ENCODE assay signal across 20 mouse cellular contexts in the genomic region with DNA sequence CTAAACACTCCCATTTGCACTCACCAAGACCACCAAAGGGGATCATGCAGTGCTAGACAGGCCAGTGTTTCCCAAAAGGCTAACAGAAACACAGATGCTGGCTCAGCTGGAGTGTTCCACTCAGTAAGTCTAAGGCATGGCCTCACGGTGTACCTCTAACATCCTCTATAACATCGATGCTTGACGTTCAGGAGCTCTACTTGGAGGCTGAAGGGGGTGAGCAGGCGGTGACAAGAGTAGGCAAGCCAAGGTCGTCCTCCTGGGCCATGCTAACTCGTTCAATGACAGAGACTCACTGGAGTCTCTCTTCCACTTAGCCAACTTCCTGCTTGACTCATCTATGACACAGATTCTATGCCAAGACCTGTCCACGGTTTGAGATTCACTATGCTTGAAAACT.
DNase-seq lines count a peak whose midpoint lies in the region; ATAC-seq lines count a peak whose summit lies in the region.
"Had no signal": no experiment of that assay in that cellular context is flagged by ENCODE, and none has a peak within 500 bp of the region (broad histone marks: within the 10 kb centered on the region; RNA-seq: fewer than 3 reads in every experiment).

No protein-coding gene starts in this region.

- H3K9me3 ChIP-seq in intestine, embryonic 14.5 days (ENCODE audit: control insufficient read depth, low read length), result no peaks in the 10 kb centered on the region; the same call in 1 of the 2 replicates
- no peaks in the 10 kb centered on the region for H3K9me3 ChIP-seq in intestine, embryonic 16.5 days (ENCODE audit: control insufficient read depth, low read length)
- H3K9me3 ChIP-seq in hindbrain, embryonic 16.5 days (ENCODE audit: control insufficient read depth, low read length), result no peaks in the 10 kb centered on the region
- H3K9me3 ChIP-seq: hindbrain, embryonic 15.5 days; limb, embryonic 10.5 days had no signal

- H3K9ac ChIP-seq in intestine, embryonic 14.5 days (ENCODE audit: low read length), result no peak overlapping the region
- H3K9ac ChIP-seq in intestine, embryonic 16.5 days (ENCODE audit: low read depth, low read length), result no peak overlapping the region
- H3K9ac ChIP-seq in hindbrain, embryonic 16.5 days (ENCODE audit: low read depth, low read length), result no peak overlapping the region
- H3K9ac ChIP-seq: hindbrain, embryonic 15.5 days; liver, postnatal 0 days had no signal

- no peaks in the 10 kb centered on the region for H3K4me1 ChIP-seq in intestine, embryonic 14.5 days (replicated peaks; ENCODE audit: control insufficient read depth, insufficient read depth, low read length)
- peaks cover 6% of the 10 kb centered on the region; the same call in 1 of the 2 replicates for H3K4me1 ChIP-seq in intestine, embryonic 16.5 days (ENCODE audit: control insufficient read depth, insufficient read depth, low read length)
- no peaks in the 10 kb centered on the region for H3K4me1 ChIP-seq in hindbrain, embryonic 16.5 days (ENCODE audit: control insufficient read depth, insufficient read depth, low read depth, low read length)

- H3K4me2 ChIP-seq in intestine, embryonic 14.5 days (ENCODE audit: low read length), result no peak overlapping the region
- H3K4me2 ChIP-seq in intestine, embryonic 16.5 days (ENCODE audit: low read depth, low read length), result no peak overlapping the region
- H3K4me2 ChIP-seq in hindbrain, embryonic 16.5 days (ENCODE audit: low read length), result no peak overlapping the region
- H3K4me2 ChIP-seq: hindbrain, embryonic 15.5 days had no signal

- DNase-seq in adrenal gland, adult 2 months, result peak; percentile 76
- DNase-seq in adrenal gland, postnatal 4 days (ENCODE audit: low spot score in 2 of 2), result no peak
- peak; percentile 55 for DNase-seq in intestine, embryonic 14.5 days (ENCODE audit: low spot score)
- peak; percentile 47 for DNase-seq in MN1 (ENCODE audit: low spot score)
- peak; percentile 58 to 65 for DNase-seq in adrenal gland, postnatal 36 days
- no peak for DNase-seq in spleen, postnatal 36 days (ENCODE audit: low spot score in 2 of 2)
- DNase-seq: B cell, adult 2 months; cerebellum, adult 11-12 months; cerebellum, postnatal 14 days; embryo, embryonic 11 days; kidney, adult 11 months; kidney, postnatal 10 days; liver, postnatal 0 days had no signal

- no peak overlapping the region for H3K27ac ChIP-seq in intestine, embryonic 14.5 days (ENCODE audit: low read depth)
- no peak overlapping the region for H3K27ac ChIP-seq in intestine, embryonic 16.5 days (ENCODE audit: low read length)
- H3K27ac ChIP-seq in hindbrain, embryonic 16.5 days (ENCODE audit: low read depth, low read length), result no peak overlapping the region
- H3K27ac ChIP-seq: hindbrain, embryonic 15.5 days; limb, embryonic 10.5 days had no signal

- no peak for ATAC-seq in intestine, embryonic 14.5 days (replicated peaks; ENCODE audit: low FRiP score, low TSS enrichment, low read depth)
- ATAC-seq in intestine, embryonic 16.5 days, result no peak
- ATAC-seq in hindbrain, embryonic 16.5 days, result no peak
- ATAC-seq: activated CD4-positive, CD25-positive, alpha-beta regulatory T cell, adult 4 months; forebrain, embryonic 16.5 days; liver, postnatal 0 days; midbrain, embryonic 16.5 days had no signal

- H3K36me3 ChIP-seq in intestine, embryonic 14.5 days (ENCODE audit: control insufficient read depth, insufficient read depth, low read length), result no peaks in the 10 kb centered on the region
- H3K36me3 ChIP-seq in intestine, embryonic 16.5 days (ENCODE audit: control insufficient read depth, insufficient read depth, low read length), result no peaks in the 10 kb centered on the region
- no peaks in the 10 kb centered on the region for H3K36me3 ChIP-seq in hindbrain, embryonic 16.5 days (ENCODE audit: control insufficient read depth, insufficient read depth, low read length)
- H3K36me3 ChIP-seq: hindbrain, embryonic 15.5 days; limb, embryonic 10.5 days had no signal

- H3K27me3 ChIP-seq in intestine, embryonic 14.5 days (replicated peaks; ENCODE audit: control insufficient read depth, insufficient read depth, low read length), result no peaks in the 10 kb centered on the region
- H3K27me3 ChIP-seq in intestine, embryonic 16.5 days (replicated peaks; ENCODE audit: control insufficient read depth, insufficient read depth, low read length), result no peaks in the 10 kb centered on the region
- peaks cover 3% of the 10 kb centered on the region; the same call in 1 of the 2 replicates for H3K27me3 ChIP-seq in hindbrain, embryonic 16.5 days (replicated peaks; ENCODE audit: control insufficient read depth, insufficient read depth, low read length)
- H3K27me3 ChIP-seq: hindbrain, embryonic 15.5 days had no signal

- H3K4me3 ChIP-seq in intestine, embryonic 14.5 days (ENCODE audit: low read depth, low read length), result no peak overlapping the region
- H3K4me3 ChIP-seq in intestine, embryonic 16.5 days (ENCODE audit: low read length), result no peak overlapping the region
- H3K4me3 ChIP-seq in hindbrain, embryonic 16.5 days (ENCODE audit: low read length), result no peak overlapping the region
- H3K4me3 ChIP-seq: hindbrain, embryonic 15.5 days; limb, embryonic 10.5 days had no signal

- 83% methylated on average over 7 of the region's 7 CpGs for WGBS in intestine, embryonic 14.5 days
- WGBS in intestine, embryonic 16.5 days, result 77% methylated on average over 7 of the region's 7 CpGs
- whole genome bisulfite sequencing in hindbrain, embryonic 16.5 days, result 85% methylated on average over 7 of the region's 7 CpGs

Comparison
In these comparisons a context has a peak if more than half of its experiments do, and no peak if none do; other contexts are left out.
1. DNase-seq: peak in adrenal gland, adult 2 months (single experiment), intestine, embryonic 14.5 days (single experiment), MN1 (single experiment) and adrenal gland, postnatal 36 days (2 of 2); none in adrenal gland, postnatal 4 days (0 of 2) and spleen, postnatal 36 days (0 of 2).